Mouse (Mus musculus) forebrain, embryonic 12.5 days (tissue): ENCODE measurements at regions not wholly inside any gene's neighbourhood (a gene's known extent, or its start where the extent isn't known, plus 50 kb on each side); places are given as distances from the start of the nearest gene placed in this dataset.

Experiments used
- ATAC-seq: fragments of 200-750 bp; cut with Nextera tagmentation; 2 replicates; pipeline ENCODE4 v1.8.0; 2017; ENCODE audit warnings: moderate TSS enrichment; ENCODE audit not compliant: low FRiP score
- H3K27ac ChIP-seq: fragments of 300-500 bp; sonication (generic); 2 replicates; pipeline ENCODE4 v1.5.1; 2016; ENCODE audit warnings: mild to moderate bottlenecking
- H3K27me3 ChIP-seq: fragments of 300-500 bp; sonication (generic); 2 replicates; pipeline ENCODE4 v1.6.1; 2016; ENCODE audit warnings: mild to moderate bottlenecking
- H3K36me3 ChIP-seq: fragments of 300-500 bp; sonication (generic); replicated peaks from 2 replicates; pipeline ENCODE4 v1.6.1; 2016; ENCODE audit warnings: mild to moderate bottlenecking
- H3K4me1 ChIP-seq: fragments of 300-500 bp; sonication (generic); 2 replicates; pipeline ENCODE4 v1.6.1; 2016
- H3K4me2 ChIP-seq: fragments of 300-500 bp; sonication (generic); 2 replicates; pipeline ENCODE4 v1.6.1; 2016; ENCODE audit warnings: mild to moderate bottlenecking, moderate library complexity
- H3K4me3 ChIP-seq: fragments of 300-500 bp; sonication (generic); replicated peaks from 2 replicates; pipeline ENCODE4 v1.5.1; 2016; ENCODE audit warnings: mild to moderate bottlenecking
- H3K9ac ChIP-seq: fragments of 300-500 bp; sonication (generic); 2 replicates; pipeline ENCODE4 v1.6.1; 2016; ENCODE audit warnings: mild to moderate bottlenecking
- H3K9me3 ChIP-seq: fragments of 300-500 bp; sonication (generic); 2 replicates; pipeline ENCODE4 v1.6.1; 2016
- WGBS: fragments of 180-500 bp; shearing (Covaris S2); methylation state at CpG from one replicate; pipeline ENCODE4 v1.1.7; 2016; 5-methylcytosine and 5-hydroxymethylcytosine counted together

DNA sequence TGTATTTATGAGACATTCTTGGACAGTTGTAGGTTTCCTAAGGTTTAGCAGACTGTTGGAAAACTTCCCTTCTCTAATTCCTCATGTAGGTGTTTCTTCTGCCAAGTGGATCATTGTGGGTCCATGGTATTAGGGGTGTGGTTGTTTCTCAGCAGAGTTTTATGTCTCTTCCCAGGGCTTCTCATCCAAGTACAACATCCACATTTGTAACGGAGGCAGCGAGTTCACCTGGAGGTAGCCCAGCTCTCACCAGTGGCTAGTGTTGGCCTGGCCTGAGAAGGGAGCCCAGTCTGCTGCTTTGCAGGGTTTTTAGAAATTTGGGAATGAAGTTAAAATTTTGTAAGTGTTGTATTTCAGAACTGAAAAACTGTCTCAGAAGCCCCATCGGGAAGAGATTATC, 122.4 kb downstream of the Wnt5a start:
- Histone ChIP-seq H3K4me1 (no peaks in the 10 kb centered on the region), H3K4me2 (no peak overlapping the region), H3K4me3 (no peak overlapping the region), H3K36me3 (no peaks in the 10 kb centered on the region), H3K9me3 (no peaks in the 10 kb centered on the region), H3K27ac (no peak overlapping the region), H3K27me3 (no peaks in the 10 kb centered on the region), H3K9ac (no peak overlapping the region)
- ATAC-seq: no peak
- 91% methylated on average over 3 of the region's 3 CpGs for WGBS

DNA sequence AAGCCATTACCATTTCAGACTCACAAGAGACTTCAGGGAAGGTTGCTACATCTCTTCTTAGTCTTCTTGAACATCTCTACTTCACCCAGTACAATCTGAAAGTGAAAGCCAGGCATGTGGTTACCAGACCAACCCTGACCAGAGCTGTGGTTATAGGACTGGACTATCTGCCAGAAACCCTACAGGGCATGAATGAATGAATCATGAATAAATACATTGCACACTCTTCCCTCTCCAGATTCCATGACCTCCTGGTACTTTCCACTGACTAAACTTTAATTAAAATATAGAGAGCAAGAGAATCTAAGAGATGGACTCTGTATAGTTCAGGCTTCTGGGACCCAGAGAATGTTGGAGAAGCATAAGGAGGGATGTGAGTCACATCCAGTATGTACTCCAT, 130.6 kb downstream of the Wnt5a start:
- no peak for ATAC-seq
- H3K27me3 ChIP-seq: no peaks in the 10 kb centered on the region
- H3K27ac ChIP-seq: no peak overlapping the region
- no peak overlapping the region for H3K9ac ChIP-seq
- no peak overlapping the region for H3K4me3 ChIP-seq
- H3K4me1 ChIP-seq: no peaks in the 10 kb centered on the region
- no peaks in the 10 kb centered on the region for H3K9me3 ChIP-seq
- H3K36me3 ChIP-seq: no peaks in the 10 kb centered on the region
- no peak overlapping the region for H3K4me2 ChIP-seq

GRCm38 (mm10) chr14:28639056-28639455, 134.5 kb downstream of the Wnt5a start:
- H3K36me3 ChIP-seq: no peaks in the 10 kb centered on the region
- H3K4me3 ChIP-seq: no peak overlapping the region
- H3K9me3 ChIP-seq: no peaks in the 10 kb centered on the region
- WGBS: 84% methylated on average over 5 of the region's 5 CpGs
- no peak overlapping the region for H3K9ac ChIP-seq
- H3K4me2 ChIP-seq: no peak overlapping the region
- ATAC-seq: no peak
- H3K27me3 ChIP-seq: no peaks in the 10 kb centered on the region
- no peak overlapping the region for H3K27ac ChIP-seq
- no peaks in the 10 kb centered on the region for H3K4me1 ChIP-seq

DNA sequence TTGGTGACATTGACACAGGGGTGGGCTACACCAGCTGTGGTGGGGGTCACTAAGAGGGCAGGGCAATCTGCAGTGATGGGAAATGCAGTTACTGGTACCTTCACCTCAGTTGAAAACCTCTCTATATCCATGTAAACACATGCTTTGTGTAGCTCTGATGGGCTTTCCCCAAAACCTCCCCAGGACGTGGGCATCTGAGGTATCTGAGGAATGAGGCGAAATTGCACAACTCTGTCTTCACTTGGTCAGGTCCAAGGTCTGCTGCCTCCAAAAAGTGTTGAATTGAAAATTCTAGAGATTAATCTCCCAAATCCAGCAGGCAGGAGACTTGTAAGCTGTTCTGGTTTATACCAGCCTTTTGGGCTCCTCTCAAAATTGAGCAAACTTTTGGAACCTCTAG, 141.3 kb downstream of the Wnt5a start:
- H3K36me3 ChIP-seq: no peaks in the 10 kb centered on the region
- H3K9ac ChIP-seq: no peak overlapping the region
- ATAC-seq: no peak
- no peaks in the 10 kb centered on the region for H3K4me1 ChIP-seq
- H3K27me3 ChIP-seq: no peaks in the 10 kb centered on the region
- H3K27ac ChIP-seq: no peak overlapping the region
- H3K9me3 ChIP-seq: no peaks in the 10 kb centered on the region
- WGBS: 95% methylated on average over 2 of the region's 2 CpGs
- no peak overlapping the region for H3K4me3 ChIP-seq
- no peak overlapping the region for H3K4me2 ChIP-seq

DNA sequence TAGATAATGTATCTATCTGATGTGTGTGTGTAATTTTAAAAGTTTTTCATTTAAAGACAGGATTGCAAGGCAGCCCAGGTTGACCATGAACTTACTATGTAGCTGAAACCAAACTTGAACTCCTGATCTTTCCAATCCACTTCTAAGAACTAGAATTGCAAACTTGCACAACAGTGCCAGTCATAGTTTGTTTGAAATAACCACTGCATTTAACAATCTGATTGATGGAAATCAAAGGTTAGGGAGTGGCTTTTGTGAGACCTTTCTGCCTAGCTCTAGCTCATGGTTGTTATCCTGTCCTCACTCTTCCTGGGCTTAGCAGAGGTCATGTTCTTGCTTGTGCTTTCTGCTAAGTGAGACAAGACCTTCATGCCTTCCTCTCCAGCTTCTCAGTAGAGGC, 144.9 kb downstream of the Wnt5a start:
- Histone ChIP-seq H3K4me3 (no peak overlapping the region), H3K4me2 (no peak overlapping the region), H3K27ac (no peak overlapping the region), H3K36me3 (no peaks in the 10 kb centered on the region), H3K27me3 (no peaks in the 10 kb centered on the region), H3K9me3 (no peaks in the 10 kb centered on the region), H3K9ac (no peak overlapping the region), H3K4me1 (no peaks in the 10 kb centered on the region)
- no peak for ATAC-seq

DNA sequence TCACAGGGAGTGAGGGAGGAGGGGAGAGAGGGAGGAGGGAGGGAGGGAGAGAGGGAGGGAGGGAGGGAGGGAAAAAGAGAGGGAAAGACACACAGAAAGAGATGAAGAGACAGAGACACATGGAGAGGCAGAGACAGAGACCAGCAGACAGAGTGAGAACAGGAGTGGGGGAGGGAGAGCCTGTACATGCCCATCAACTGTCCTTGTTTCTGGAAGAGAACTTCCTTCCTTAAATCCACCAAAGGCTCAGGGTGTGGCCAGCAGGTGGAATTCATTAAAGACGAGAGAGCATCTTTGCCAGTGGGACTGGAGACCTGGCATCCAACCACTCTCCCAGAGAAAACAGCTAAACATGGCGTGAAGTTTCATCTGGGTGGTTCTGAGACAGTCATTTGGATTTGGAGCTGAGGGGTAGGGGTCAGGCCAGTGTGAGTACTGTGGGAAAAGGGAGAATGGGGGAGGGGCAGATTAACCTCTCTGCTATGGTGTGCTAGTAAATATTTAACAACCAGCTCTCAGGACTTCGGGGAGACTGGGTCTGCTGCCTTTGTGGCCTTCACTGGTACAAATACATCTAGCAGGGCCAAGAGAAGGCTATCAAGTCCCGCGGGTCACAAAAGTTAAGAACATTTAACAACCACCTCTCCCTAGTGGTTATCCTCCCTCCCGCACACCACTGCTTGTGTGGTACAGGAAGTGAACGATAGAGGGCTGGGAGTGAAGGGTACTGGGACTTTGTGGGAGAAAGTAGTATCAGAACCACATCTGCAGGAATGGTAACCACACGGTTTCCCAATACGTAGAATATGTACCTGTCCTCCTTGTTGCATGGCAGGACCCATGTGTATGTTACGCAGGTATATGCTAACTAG, 148.7 kb downstream of the Wnt5a start:
- Histone ChIP-seq H3K9me3 (no peaks in the 10 kb centered on the region), H3K36me3 (no peaks in the 10 kb centered on the region), H3K4me1 (no peaks in the 10 kb centered on the region), H3K9ac (no peak overlapping the region), H3K27ac (no peak overlapping the region), H3K27me3 (no peaks in the 10 kb centered on the region), H3K4me2 (no peak overlapping the region), H3K4me3 (no peak overlapping the region)
- no peak for ATAC-seq
- 85% methylated on average over 10 of the region's 10 CpGs for WGBS

DNA sequence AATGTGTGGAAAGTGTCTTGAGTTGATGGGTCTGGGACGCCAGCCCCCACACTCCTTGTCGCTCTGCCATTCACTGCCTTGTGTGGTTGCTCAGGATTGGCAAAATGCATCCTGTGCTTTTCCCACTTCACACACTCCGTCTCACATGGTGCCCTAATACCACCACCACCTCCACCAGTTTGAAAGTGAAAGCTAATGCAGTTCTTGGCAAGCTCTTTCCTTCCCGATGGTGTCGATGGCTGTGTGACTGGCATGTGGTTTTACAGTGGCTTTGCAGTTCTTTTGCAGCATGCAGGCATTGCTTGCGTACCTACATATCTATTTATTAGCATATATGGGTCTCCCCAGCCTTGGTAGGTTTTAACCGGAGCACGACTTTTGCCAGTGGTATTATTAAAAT, 152.7 kb downstream of the Wnt5a start:
- Histone ChIP-seq H3K4me1 (0 out of 2 replicates have a peak, but pooled peaks cover 4% of the 10 kb centered on the region), H3K36me3 (no peaks in the 10 kb centered on the region), H3K9me3 (no peaks in the 10 kb centered on the region), H3K4me2 (no peak overlapping the region), H3K27ac (no peak overlapping the region), H3K9ac (no peak overlapping the region), H3K27me3 (no peaks in the 10 kb centered on the region), H3K4me3 (no peak overlapping the region)
- no peak for ATAC-seq
- WGBS: 92% methylated on average over 8 of the region's 8 CpGs

GRCm38 (mm10) chr14:28660872-28661588, 156.5 kb downstream of the Wnt5a start:
- 0 out of 2 replicates have a peak, but pooled peaks cover 8% of the 10 kb centered on the region for H3K4me1 ChIP-seq
- 47% methylated on average over 5 of the region's 5 CpGs for WGBS
- no peak overlapping the region for H3K4me2 ChIP-seq
- no peak overlapping the region for H3K9ac ChIP-seq
- no peaks in the 10 kb centered on the region for H3K9me3 ChIP-seq
- H3K36me3 ChIP-seq: no peaks in the 10 kb centered on the region
- ATAC-seq: no peak
- H3K27ac ChIP-seq: no peak overlapping the region
- H3K27me3 ChIP-seq: no peaks in the 10 kb centered on the region
- no peak overlapping the region for H3K4me3 ChIP-seq

DNA sequence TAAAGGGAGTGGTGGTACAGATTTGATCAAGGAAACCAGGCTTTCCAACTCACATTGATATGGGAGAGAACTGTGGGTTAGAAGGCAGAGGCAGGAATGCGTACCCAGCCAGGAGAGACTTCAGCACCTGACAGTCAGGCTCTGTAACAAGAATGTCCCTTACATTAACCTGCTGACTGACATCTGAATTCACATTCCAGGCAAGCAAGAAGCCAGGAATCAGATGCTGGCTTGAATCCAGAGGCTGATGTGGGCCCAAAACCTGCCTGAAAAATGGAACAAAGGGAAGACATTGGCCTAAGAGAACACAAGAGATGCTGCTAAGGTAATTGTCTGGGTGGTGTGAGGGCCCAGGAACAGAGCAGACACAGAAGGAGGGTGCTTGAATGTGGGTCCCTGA, 158.8 kb downstream of the Wnt5a start:
- H3K27ac ChIP-seq: no peak overlapping the region
- no peak for ATAC-seq
- 73% methylated on average over 1 of the region's 1 CpGs for WGBS

GRCm38 (mm10) chr14:28664121-28664520, 159.6 kb downstream of the Wnt5a start:
- 0 out of 2 replicates have a peak, but pooled peaks cover 8% of the 10 kb centered on the region for H3K4me1 ChIP-seq
- H3K36me3 ChIP-seq: no peaks in the 10 kb centered on the region
- WGBS: 54% methylated on average over 7 of the region's 7 CpGs
- H3K4me2 ChIP-seq: no peak overlapping the region
- H3K27ac ChIP-seq: no peak overlapping the region
- H3K27me3 ChIP-seq: no peaks in the 10 kb centered on the region
- no peak overlapping the region for H3K9ac ChIP-seq
- ATAC-seq: no peak
- no peak overlapping the region for H3K4me3 ChIP-seq
- H3K9me3 ChIP-seq: no peaks in the 10 kb centered on the region

More for the DNA sequence above, 158.8 kb downstream of the Wnt5a start:
- Histone ChIP-seq H3K9ac (no peak overlapping the region), H3K36me3 (no peaks in the 10 kb centered on the region), H3K4me3 (no peak overlapping the region), H3K9me3 (no peaks in the 10 kb centered on the region), H3K4me2 (no peak overlapping the region), H3K27me3 (no peaks in the 10 kb centered on the region), H3K4me1 (0 out of 2 replicates have a peak, but pooled peaks cover 8% of the 10 kb centered on the region)

DNA sequence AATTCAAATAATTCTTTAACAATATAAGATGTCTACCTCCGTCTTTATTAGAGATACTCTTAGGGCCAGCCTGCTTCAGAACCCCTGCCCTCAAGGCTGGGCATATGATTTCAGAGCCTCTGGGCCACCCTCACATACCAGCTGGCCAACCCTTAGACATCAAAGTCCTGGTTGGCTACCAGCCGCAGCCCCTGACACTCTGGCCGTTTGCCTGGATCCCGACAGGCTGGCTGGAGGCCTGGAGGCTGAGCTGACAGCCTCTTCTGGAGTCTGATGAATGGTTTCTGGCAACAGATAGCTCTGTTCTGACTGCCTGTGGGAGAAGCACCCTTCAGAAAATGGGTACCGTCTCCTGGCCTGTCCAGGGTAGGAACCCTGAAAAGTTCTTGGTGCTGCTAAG, 170.9 kb downstream of the Wnt5a start:
- ATAC-seq: no peak

GRCm38 (mm10) chr14:28699780-28700179, 195.2 kb downstream of the Wnt5a start:
- H3K9me3 ChIP-seq: no peaks in the 10 kb centered on the region
- no peak for ATAC-seq
- no peaks in the 10 kb centered on the region for H3K27me3 ChIP-seq
- H3K4me2 ChIP-seq: no peak overlapping the region
- H3K4me1 ChIP-seq: no peaks in the 10 kb centered on the region
- no peaks in the 10 kb centered on the region for H3K36me3 ChIP-seq
- no peak overlapping the region for H3K27ac ChIP-seq
- 79% methylated on average over 2 of the region's 2 CpGs for WGBS
- H3K9ac ChIP-seq: no peak overlapping the region
- H3K4me3 ChIP-seq: no peak overlapping the region

More for the DNA sequence above, 170.9 kb downstream of the Wnt5a start:
- Histone ChIP-seq H3K4me2 (no peak overlapping the region), H3K4me3 (no peak overlapping the region), H3K4me1 (no peaks in the 10 kb centered on the region), H3K36me3 (no peaks in the 10 kb centered on the region), H3K27me3 (no peaks in the 10 kb centered on the region), H3K9me3 (no peaks in the 10 kb centered on the region), H3K27ac (no peak overlapping the region), H3K9ac (no peak overlapping the region)
- WGBS: 82% methylated on average over 5 of the region's 5 CpGs

- H3K27me3 ChIP-seq: no peaks in the 10 kb centered on the region
- H3K4me1 ChIP-seq: no peaks in the 10 kb centered on the region
- 96% methylated on average over 5 of the region's 5 CpGs for WGBS
Measured at GRCm38 (mm10) chr14:28704729-28705128, 200.2 kb downstream of the Wnt5a start.

More at GRCm38 (mm10) chr14:28704729-28705128, 200.2 kb downstream of the Wnt5a start:
- no peaks in the 10 kb centered on the region for H3K36me3 ChIP-seq
- no peak overlapping the region for H3K9ac ChIP-seq
- no peak overlapping the region for H3K27ac ChIP-seq
- H3K9me3 ChIP-seq: no peaks in the 10 kb centered on the region
- H3K4me3 ChIP-seq: no peak overlapping the region
- no peak for ATAC-seq
- H3K4me2 ChIP-seq: no peak overlapping the region
